Mouse (Mus musculus): ENCODE results near the gene Lrrc4c.

- no peak for TF ChIP-seq CTCF (IDR thresholded peaks at IDR 0.05; ENCODE audit: borderline replicate concordance, insufficient read depth, low read depth, low read length)
- no peak for TF ChIP-seq POLR2A (IDR thresholded peaks at IDR 0.05; ENCODE audit: borderline replicate concordance, insufficient read depth, low read length)
Observed at GRCm38 (mm10) chr2:97138454-97138853, 820.5 kb downstream of the Lrrc4c start.

All from cerebellum, adult 2 months (tissue).